Mouse (Mus musculus) frontal cortex, postnatal 36 days (tissue): ENCODE results near the gene Tor4a.

Experiments
- DNase-seq, 2 experiments: peaks; one replicate each; pipeline ENCODE4 v3.0.0; 2022; ENCODE audit warnings: low spot score in 2 of 2

The Tor4a gene

GRCm38 (mm10) chr2:25196172-25196954 is at the start of gene Tor4a:
Gene Tor4a (minus strand): TSS chr2:25196886.
- DNase-seq, result no peak

GRCm38 (mm10) chr2:25244144-25244543 is 47.5 kb upstream of the Tor4a start:
- DNase-seq, result no peak

- DNase-seq, result no peak
Measured at GRCm38 (mm10) chr2:25243342-25243741, 46.7 kb upstream of the Tor4a start.

DNA sequence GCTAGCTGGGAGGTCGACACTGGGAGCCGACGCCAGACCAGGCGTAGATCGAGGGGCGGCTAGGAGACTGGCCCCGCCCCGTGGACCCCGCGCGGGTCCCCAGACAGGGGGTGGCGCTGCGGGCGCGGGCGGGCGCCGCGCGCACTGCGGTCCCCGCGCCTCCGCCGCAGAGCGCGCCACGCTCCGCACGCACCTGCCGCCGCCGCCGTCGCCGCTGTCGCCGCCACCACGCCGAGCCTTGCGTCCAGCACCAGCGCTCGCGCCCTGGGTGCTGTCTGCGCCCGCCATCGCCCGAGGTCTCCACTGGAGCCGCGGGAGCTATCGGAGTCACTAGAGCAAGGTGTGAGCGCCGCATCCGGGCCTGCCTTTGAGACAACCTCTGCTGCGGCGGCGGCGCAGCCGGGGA is 45.4 kb upstream of the Tor4a start, which contains the start of the genes Rnf208 and Cysrt1:
Gene Rnf208 (plus strand): TSS at position 155 of the 406 bp plus-strand sequence.
Gene Cysrt1 (minus strand): TSS at position 352 of the 406 bp plus-strand sequence.
- no peak for DNase-seq

DNA sequence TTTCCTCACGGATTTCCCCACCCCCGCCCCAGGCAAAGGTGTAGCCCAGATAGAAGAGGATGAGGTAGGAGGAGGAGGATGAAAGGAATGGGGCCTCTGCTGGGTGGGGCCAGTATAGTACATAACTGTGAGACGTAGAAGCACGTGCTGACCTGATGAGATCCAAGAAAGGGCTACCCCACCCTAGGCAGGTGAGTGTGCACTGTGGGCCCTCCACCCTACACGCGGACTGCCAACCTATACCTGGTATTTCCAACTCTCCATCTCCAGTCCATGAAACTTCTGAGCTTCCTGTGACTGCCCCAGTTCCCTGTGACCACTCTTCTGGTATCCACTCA is 44.7 kb upstream of the Tor4a start:
- no peak for DNase-seq

DNA sequence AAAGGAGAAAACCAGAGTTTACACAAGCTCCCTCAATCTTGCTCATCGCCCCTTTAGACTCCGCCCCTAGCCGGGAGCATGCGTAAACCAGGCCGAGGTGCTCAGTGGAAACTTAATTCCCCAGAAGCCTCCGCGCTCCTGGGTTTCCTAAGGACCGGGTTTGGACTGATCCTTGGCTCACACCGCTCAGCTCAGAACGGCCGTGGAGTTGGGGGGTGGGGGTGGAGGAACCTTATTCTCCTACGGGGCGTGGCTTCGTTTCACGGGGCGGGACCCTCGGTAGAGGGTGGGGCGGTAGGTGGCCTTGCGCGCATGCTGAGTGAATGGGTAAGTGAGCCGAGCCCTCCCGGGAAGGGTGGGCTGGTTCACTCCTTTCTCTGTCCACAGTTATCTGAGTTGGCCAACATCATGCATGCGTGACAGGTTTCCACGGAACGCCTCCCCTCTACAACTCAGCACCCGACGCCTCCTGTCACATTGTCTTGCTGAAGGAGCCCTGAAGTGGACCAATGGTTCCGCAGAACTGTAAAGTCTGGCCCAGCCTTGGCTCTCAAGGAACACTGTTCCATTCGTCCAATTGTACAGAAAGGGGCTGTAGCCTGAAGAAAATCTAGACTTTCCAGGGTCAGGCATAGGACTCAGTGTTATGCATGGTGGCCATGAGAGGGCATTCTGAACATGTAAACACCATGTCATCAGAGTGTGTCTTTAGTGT is 44.2 kb upstream of the Tor4a start:
- peak; percentile 71 to 73 for DNase-seq

GRCm38 (mm10) chr2:25240310-25240709 is 43.6 kb upstream of the Tor4a start:
- no peak for DNase-seq

DNA sequence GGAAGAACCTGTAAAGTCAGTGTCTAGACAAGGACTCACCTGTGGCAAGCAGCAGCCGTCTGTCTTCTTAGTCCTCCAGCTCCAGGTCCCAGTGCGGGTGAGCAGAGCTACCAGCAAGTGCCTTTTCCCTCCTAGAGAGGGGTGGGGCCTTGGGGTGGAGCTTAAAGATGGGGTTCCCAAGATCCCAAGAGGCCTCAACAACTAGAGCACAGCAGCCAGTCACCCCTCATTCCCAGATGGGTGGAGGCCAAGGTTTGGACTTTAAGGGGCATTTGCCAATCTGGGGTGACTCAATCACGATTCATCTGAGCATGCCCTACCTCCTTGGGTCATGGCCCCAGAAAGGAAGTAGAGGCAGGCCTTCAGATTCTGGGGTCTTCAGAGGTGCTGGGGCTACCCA is 43.1 kb upstream of the Tor4a start:
- no peak for DNase-seq

- no peak for DNase-seq
Measured at GRCm38 (mm10) chr2:25238106-25238505, 41.4 kb upstream of the Tor4a start.

GRCm38 (mm10) chr2:25237522-25237921 is 40.8 kb upstream of the Tor4a start:
- DNase-seq, result no peak

DNA sequence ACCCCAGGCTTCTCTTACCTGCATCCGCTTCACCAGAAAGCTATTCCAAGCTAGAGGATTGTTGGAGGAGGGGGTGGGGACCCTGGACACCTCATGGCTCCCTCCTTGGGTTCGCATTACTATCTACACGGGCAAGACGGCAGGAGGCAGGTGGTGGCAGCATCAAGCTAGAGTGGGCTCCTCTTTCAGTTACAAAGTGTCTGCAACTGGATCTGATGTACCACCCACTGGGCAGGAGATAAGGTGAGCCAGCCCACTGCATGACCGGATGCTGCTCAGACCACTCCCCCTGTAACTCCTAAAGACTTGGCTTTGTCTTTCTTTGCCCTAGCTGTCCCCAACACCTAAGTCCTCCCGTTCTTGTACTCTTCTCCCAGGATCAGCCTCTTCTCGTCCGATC is 39.9 kb upstream of the Tor4a start, which contains the start of gene Rnf224:
Gene Rnf224 (minus strand): TSS at position 174 of the 400 bp plus-strand sequence.
- no peak for DNase-seq

DNA sequence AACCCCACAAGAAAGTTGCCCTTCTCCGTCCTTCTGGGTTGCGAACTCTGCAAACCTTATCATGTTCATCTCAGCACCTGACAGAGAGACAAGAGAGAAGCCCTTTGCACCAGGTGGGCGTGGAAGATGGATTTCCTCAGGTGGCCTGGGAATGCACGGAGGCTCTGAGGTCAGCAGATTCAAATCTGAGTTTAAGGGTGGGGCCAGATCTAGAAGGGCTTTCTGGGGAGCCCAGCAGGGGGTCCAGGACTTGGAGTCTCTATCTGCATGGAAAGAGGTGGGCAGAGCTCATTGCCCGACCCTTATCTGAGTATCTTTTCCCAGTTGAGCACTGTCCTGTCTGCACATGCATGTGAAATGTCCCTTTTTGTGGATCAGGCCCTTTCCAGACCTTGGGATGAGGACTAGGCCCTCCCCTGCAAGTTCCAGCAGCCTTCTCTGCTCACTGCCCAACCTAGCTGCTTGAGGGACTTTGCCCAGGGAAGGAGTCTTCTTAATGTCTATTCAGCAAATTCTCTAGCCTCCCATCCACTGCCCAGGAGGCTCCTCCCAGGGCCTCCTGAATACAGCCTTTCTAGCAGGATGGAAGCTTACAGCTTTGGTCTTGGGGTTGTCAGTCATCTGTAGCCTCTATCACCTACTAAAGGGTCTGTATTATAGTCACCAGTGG is 38.0 kb upstream of the Tor4a start:
- no peak for DNase-seq

- no peak for DNase-seq
Measured at GRCm38 (mm10) chr2:25234050-25234449, 37.4 kb upstream of the Tor4a start, which contains the start of gene Slc34a3. Gene Slc34a3 (minus strand): TSS chr2:25234364.

- no peak for DNase-seq
Measured at GRCm38 (mm10) chr2:25233421-25233820, 36.7 kb upstream of the Tor4a start.

GRCm38 (mm10) chr2:25231038-25231437 is 34.4 kb upstream of the Tor4a start:
- no peak for DNase-seq

DNA sequence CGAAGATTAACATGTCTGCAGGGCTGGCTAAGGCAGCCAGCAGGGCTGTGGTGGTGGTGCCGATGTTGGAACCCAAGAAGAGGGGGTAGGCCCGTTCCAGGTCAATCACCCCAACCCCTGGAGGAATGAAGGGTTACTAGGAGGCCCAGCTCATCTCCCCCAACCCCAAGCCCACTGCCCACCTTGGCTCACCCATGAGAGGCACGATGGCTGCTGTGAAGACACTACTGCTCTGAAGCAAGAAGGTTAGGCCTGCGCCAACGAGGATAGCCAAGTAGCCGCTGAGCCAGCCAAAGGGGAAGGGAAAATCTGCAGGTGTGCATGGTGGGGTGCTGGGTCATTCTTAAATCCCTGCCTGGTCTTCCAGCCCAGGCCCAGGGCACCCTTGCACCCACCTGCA is 33.9 kb upstream of the Tor4a start:
- no peak for DNase-seq

DNA sequence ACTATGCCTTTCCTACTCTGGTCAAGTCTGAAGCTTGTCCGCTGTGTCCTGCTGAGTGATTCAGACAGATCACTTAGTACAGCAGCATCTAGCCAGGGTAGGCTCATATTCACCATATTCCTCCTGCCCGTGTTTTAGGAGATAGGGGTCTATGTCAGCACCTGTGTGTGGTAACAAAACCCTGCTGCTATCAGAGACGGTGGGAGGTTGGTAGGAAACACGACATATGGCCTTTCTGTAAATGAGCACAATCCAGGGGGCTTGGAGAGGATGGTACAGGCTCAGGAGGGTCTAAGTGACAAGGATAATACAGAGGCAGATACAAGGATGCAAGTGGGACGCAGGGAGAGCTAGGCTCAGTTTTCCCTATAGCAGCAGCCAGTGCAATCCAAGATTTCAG is 32.9 kb upstream of the Tor4a start:
- DNase-seq, result no peak

- DNase-seq, result no peak
Measured at GRCm38 (mm10) chr2:25228995-25229530, 32.4 kb upstream of the Tor4a start.

DNA sequence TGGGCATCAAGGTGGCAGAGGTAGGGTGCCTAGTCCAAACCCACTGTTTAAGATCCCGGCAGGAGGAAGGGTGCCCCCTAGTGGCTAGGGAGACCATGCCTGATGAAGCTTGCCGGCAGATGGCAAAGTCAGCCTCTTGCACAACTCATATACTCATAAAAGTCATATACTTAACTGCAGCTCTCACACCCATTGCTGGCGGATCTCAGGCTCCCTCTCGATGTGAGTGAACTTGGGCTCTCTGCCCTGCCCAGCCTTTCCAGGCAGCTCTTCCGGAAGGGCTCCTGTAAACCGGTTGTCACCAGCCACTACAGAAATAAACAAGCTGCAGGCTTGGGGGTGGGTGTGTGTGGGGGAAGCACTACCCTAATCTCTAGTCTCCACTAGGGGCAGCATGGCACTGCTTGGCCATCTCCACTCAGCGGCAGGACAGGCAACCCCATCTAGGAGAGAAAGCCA is 31.8 kb upstream of the Tor4a start:
- peak; percentile 75 to 85 for DNase-seq

GRCm38 (mm10) chr2:25227406-25227805 is 30.7 kb upstream of the Tor4a start:
- DNase-seq, result no peak

- DNase-seq, result peak in 1 of 2 experiments; percentile 41
Measured at GRCm38 (mm10) chr2:25226864-25227263, 30.2 kb upstream of the Tor4a start.

DNA sequence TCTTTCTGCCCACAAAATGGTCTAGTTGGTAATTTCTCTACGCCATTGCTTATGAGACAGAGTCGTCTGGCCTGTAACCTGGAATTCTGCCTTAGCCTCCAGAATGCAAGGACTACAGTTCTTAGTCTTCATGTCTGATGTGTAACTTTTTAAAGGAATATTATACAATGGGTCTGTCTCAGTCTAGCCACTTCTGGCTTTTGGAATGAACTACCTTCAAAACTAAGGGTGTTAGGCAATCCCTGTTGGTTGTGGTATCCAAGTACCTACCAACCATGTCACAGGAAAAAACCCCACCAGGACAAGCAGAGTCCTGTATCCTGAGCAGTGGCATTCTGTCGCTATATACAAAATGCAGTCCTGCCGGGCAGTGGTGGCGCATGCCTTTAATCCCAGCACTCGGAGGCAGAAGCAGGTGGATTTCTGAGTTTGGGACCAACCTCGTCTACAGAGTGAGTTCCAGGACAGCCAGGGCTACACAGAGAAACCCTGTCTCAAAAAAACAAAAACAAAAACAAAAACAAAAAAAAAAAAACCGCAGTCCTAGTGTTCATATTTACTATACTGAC is 29.2 kb upstream of the Tor4a start:
- no peak for DNase-seq
